Mouse (Mus musculus) embryo, embryonic 11.5 days (tissue): ENCODE data around the gene Cdk14.
"Not testable (repeated sequence)": the region's sequence is repeated elsewhere in the genome, so short reads cannot be mapped to it uniquely, and the experiment has no call there.

ENCODE experiments used
- DNase-seq: peaks from one replicate; pipeline ENCODE4 v3.0.0-alpha.2; 2012; ENCODE audit warnings: low read depth, low spot score

Gene Cdk14

DNA sequence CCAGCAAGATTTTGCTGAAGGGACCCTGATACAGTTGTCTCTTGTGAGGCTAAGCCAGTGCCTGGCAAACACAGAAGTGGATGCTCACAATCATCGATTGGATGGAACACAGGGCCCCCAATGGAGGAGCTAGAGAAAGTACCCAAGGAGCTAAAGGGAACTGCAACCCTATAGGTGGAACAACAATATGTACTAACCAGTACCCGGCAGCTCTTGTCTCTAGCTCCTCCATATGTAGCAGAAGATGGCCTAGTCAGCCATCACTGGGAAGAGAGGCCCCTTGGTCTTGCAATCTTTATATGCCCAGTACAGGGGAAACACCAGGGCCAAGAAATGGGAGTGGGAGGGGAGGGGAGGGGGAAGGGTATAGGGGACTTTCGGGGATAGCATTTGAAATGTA is 515.2 kb downstream of the Cdk14 start:
- DNase-seq, result not testable (repeated sequence)

DNA sequence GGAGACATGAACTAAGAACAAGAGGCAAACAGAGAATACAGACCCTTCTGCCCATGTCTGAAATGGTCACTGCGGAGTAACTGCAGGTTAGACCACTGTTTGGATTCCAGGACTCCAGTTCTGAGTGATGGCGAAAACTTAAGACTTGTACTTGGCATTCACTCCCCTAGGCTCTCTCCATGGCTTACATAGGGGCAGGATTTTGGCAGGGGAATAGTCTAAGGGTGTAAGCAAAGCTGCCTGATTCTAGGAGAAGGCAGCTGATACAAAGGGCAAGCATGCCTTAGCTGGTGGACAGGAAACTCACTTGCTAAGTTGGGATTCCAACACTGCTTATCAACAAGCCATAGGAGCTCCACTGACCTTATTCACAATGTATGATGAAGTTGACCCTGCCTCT is 521.9 kb downstream of the Cdk14 start:
- DNase-seq, result no peak

DNA sequence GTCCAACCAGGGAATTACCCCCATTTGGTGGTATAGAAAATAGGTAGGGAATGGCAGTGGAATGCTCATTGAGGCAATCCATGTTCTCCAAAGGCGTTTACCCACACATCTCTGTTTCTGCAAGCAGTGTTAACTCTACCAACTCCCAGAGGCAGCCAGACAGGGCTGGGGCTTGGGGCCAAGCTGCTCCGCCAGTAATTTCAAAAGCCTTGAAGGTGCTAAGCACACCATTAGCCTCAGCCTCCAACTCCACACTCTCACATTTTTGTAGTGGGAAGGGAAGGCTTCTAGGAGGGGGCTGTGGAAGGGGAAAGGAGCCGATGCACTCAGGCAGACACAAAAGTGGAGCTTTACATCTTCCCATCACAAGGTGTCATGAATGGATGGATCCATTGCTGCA is 525.1 kb downstream of the Cdk14 start:
- no peak for DNase-seq

DNA sequence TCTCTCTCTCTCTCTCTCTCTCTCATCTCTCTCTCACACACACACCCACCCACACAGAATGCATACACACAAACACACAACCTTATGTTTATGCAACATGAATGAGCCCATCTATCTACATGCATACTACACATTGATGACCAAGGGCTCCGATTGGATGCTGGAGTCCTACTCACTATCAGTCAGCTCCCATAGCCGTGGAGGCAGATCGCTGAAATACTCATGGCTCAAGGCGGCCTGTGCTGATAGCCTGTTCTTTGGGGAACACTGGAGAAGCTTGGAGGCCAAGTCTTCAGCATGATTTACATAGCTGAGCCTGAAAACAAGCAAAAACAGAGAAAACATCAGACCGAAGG is 526.3 kb downstream of the Cdk14 start:
- no peak for DNase-seq

DNA sequence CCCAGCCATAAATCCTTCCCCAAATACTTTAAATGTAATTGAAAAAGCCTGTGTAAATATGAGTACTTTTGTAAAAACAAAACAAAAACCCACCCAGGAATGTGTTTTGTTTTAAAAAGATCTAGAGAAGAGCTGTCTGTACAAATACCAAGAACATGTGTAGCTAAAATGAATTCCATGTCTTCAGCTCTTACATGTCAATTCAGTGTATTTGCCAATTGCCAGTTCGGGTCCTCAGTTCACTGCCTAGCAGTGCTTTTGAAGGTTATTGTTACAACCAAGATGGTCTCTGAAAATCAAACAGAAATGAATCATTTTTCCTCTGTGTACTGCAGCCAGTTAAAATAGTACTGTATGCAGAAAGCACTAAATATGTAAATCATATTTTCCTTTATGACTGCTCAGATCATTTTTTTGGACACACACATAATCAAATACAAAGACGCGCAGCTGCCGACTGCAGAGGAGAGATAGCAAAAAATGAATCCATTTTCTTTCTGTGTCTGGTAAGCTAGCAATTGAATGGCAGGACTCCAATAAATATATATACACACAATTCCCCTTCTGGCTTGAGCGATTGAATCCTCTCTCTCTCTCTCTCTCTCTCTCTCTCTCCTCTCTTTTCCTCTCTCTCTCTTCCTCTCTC is 526.8 kb downstream of the Cdk14 start:
- no peak for DNase-seq

DNA sequence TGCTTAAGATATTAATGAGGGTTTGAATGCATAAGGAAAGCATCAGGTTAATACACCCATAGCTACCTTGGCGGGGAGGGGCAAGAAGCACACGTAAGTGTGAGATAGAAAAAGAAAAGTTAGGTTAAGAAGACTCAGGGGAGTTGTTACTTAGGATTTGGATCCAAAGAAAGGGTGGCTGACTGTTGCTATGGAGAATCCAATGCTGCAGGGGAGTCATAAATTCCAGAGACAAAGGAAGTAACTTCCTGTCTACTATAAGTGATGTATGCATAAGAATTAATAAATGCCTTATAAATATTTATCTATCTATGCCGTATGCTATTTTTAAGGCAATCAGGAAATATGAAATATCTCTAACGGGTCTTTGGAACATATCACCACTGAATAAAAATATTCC is 527.4 kb downstream of the Cdk14 start:
- no peak for DNase-seq

DNA sequence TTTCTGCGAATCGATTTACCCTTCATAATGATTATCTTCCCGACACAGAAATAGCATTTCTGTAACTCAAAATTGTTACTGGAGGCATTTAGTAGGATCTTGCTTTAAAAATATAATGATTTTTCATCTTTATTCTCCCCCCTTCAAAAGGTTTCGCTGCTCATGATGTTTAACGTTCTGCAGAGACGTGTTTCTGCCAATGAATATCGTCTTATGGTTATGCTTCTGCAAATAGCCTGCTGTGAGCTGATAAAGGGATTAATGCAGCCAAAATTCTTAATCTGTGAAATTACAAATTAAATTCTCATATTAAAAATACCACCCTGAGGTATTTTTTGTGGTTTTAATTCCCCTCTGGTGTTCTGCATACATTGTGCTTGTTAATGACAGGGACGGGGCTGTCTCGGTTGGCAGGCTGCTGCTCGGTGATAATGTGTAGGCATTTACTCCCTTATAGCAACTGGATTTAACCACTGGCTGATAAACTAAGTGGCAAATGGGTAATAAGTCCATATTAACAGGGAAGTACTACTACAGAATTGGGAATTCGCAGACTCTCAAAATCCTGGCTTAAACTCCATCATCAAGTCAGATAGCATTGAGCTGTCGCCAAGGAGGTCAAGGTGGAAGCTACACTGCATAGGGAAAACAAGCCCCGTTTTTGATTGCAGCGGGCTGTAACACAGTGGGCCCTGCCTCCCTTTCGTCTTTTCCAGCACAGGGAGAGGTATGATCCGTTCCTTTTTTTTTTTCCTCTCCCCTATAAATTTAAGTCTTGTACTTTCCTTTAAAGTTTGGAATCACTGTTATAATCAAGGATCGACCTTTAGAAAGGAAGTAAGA is 528.0 kb downstream of the Cdk14 start:
- DNase-seq, result no peak

DNA sequence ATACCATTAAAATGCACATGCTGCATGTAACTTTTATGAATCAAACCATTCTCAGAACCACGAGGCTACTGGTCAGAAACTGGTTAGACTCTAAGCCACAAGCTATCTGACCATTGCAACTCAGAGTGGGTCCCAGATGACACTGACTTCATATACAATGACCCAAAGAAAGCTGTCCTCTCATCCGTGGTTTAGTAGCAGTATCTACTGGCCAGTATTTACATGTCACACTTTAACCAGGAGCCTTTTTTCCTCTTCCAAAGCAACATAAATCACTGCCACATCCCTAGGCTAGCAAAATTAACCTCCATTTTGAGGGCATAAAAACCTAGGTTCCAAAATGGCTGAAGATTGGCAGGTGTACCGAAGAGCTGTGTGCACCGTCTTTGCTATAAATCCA is 533.0 kb downstream of the Cdk14 start:
- DNase-seq, result no peak

DNA sequence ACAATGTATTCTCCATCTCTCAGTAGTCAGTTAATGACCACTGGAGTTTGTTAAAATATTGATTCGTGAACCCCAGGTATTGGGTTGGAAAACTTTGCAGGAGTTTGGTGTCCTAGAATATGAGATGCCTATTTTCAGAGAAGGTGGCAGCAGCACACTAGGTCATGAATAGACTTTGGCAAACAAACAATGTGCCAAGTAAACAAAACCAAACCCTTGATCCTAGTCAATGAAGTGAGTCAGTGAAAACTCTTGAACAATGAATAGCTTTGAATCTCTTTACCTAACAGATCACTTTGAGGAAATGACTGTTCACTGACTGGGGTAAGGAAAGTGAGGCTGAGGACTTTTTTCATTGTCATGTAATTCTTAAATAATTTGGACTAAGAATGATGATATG is 537.3 kb downstream of the Cdk14 start:
- DNase-seq, result no peak

DNA sequence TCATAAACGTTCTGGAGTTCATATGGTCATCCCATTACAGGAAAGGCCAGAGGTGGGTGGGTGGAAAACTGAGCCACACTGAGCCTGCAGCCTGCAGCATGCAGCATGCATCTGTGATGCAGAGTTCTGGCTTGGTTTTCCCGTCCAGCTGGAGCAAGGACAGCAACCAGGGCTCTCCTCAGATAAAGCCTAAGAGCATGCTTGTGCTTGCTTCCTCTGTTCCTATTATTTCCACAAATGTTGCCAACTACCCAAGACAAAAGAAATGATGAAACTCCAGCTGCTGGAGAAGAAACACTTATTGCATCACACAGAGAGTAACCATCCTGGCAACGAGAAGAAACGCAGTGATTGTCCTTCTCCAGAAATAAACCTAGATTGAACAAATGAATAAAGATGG is 539.8 kb downstream of the Cdk14 start:
- DNase-seq, result no peak

DNA sequence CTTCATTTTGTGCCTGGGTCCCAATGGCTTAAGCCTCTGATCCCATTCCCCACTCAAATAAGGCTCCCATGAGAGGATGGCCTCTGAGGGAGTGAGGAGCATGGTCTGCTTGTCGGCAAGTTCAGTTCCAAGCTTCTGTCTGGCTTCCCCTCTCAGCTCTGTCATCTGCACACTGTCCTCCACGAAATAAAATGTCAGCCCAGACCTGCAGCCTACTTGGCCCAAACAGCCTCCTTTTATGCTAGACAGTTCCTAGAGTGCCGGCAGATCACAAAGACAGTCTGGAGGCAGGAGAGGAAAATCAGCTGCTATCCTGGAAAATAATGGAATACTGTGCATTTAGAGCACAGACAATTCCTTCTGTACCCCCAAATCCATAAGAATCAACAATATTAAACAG is 541.2 kb downstream of the Cdk14 start:
- no peak for DNase-seq

DNA sequence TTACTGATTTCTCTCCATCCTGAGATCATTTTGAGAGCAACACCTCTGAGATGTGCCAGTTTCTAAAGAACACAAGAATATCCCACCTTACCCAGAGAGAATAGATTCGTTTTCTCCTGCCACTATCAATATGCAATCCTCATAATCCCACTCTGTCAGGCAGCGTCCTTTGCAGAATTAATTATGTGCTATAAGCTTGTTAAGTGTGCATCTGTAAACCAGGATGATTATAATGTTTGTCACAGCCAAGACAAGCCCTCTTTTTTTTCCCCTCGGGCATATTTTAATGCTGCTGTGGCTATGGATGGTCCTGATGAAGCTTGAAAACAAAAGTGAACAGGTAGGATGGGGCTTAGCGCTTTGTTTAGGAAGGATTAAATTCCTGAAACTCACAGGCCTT is 542.5 kb downstream of the Cdk14 start:
- DNase-seq, result no peak

DNA sequence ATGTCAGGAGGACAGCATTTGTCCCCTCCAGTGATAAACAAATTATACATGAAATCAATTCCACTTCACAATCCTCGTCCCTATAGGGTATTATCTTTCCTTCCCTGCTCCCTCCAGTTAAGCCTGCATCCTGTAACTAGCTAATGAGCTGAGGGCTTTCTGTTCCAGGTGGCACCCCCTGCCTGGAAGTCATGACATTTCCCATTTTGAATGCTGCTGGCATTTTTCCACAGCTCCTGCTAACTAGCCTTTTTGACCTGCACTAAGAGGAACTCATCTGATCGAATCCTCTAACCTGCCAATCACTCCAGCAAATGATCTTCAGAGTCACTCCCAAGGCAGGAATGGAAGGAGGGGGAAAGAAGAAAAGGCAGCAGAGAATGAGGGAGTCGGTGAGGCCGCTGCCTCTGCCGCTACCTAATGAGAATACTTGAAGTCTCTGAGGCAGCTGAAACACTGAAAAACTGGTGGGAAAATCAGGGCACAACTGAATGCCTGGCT is 542.9 kb downstream of the Cdk14 start:
- no peak for DNase-seq

DNA sequence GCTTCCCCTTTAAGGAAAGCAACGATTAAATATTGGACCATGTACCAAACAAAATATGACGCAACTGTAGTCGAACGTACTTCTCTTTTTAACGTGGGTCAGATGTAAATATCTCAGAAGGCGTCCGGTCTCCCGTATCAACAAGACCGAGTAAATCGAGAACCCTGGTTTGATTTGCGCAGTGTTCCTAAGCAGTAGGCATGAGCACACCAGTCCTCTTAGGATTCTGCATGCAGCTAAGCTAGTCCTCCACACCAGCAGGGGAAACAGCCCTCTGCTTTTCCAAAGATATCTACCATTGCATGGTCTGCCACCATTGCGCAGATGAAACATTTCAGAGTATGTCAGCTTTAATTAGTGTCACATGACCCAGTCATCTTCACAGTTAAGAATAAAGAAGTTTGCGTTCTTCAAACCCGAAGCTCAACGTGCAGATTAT is 543.4 kb downstream of the Cdk14 start:
- DNase-seq, result no peak

DNA sequence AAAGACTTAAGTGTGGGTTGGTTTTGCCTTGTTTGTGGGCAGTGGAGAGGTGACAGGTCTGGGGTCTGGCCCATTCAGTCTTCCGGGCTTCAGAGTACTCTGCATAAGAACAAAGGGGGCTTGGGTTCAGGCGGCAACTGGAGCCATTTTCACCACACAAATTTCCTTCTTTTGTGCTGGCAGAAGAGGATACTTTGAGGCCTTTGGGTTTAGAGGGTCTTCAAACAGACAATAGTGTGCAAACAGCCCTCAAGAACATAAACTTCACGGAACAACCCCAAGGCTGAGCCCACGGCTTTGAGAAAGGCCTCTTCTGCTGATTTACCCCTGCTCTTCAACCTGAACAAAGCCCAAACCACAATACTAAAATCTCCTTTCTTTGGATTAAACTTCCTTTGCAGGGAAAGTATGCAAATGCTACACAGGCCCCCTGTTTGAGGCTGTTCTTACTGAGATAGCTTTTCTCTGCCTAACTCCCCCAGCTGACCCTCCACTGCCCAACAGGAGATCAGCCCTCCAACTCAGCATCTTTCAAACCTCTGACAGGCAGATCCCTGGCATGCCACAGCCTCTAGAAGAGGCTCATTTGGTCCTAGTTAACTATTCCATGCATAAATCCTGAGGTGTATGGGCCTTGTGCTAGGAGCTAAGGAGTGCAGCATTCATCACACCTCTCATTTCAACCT is 549.9 kb downstream of the Cdk14 start:
- DNase-seq, result no peak

DNA sequence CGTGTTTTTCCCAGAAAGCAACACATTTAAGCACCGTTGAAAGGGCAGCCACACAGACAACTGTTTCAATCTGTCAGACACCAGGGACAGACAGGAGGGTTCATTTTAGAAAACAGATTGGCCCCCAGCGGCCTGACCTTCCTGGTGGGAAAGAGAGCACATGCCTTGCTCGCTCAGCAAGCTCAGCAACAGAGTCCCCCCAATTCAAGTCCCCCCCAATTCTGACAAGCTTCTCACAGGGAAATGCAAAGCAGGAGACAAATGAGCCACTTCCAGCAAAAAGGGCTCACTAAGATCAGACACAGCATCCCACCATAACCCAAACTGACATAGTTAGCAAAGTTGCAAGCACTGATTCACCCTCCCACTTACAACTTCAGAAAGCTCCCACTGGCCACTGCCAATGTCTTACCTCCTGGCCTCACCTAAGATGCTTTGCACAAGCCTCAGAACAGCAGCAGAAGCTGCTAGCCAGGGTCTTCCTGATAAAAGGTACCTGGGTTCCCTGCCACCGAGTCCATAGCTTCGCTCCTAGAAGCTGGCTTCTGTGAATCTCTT is 551.5 kb downstream of the Cdk14 start:
- DNase-seq, result no peak

DNA sequence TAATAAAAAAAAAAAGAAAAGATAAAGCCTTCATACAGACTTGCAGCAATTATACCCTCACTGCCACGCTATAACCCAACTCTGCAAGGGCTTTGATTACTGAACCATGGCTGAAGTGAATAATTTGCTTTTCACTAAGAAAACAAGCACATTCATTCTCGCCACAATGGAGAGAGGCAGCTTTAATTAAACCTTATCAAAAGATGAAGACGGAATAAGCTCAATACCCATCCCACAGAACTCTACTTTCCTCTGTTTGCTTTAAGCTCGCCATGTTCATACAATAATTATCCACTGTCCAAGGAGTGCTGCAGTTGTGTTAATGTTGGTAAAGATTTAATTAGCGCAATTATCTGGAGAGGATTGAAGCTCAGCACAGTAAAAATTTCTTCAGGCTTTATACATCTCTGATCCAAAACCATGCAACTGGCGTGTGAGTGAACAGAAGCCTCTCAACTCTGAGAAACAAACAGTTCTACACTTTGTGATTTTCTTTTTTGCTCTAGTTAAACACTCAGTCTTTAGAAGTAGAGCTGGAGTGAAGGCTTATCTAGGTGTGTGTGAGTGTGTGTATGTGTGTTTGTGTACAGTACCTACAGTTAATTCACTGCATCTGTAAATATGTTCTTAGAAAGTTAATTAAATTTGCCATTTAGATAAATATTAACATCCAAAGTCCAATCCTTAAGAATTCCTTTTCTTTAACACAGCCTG is 552.1 kb downstream of the Cdk14 start:
- no peak for DNase-seq

DNA sequence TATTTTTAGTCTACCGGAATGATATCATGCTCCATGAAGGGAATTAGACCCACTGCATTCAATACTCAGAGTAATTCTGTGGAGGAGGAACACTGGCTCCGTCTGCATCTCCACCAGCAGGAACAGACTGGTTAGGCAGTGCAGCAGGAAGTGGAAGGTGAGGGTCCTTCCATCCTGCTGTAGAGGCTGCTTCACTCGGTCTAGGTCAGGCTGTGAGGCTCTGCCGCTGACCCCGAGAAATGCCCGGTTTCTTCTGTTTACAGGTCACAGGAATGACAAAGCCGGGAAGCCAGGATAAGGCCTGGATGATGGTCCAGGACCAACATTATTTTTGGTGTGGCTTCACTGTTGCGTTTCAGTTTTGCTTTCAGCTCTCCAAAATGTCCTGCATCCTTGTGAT is 553.2 kb downstream of the Cdk14 start:
- no peak for DNase-seq

DNA sequence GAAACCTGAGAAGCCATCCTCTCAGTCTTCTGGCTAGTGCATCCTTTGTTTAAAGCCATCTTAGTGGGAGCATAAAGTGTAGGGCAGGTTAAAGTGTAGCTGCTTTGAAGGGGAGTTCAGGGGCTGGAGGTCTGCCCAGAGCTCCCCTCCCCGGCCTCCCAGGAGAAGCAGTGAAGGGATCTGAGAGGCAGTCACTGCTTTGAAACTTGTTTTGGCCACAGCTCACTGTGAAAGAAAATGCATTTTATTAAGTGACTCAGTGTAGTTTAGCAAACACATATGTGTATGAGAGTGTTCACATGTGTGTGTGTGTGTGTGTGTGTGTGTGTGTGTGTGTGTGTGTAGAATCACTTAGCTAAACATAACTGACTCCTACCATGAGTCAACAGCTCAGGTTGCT is 554.0 kb downstream of the Cdk14 start:
- no peak for DNase-seq

DNA sequence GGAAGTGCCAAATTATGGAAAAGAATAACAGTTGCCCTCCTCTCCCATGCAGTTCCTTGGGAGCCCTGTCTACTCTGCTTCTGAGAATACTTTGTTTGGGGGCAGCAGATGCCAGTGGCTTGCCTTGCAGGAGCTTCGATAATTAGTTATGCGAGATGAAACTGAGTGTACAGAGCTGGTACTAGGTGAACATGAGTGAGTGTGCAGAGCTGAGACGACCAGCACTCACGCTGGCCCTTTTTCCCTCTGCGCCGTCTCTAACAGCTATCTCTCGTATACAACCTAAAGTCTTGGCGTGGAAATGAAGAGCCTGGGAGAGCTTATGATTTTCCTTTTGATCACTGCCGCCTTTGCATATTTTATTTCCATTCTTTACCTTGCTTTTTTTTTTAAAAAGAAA is 558.5 kb downstream of the Cdk14 start:
- no peak for DNase-seq

DNA sequence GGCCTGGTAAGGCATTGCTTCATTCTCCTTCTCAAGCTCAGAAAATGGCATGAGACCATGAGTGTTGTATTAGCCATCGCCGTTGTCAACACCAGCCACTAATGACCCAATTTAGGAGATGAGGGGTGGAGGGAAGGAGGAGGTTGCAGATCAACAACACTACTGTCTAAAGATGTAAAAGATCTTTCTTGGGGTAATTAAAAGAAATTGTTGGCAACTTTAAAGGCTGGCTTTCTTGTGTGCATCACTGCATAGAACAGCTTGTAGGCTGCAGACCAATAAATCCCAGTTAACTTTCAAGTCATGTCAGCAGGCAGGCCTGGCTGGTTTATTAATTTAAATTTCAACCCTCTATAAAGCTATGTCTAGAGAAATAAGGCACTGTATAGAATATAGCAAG is 559.0 kb downstream of the Cdk14 start:
- DNase-seq, result no peak
